9 mouse cellular contexts compared by ENCODE assay signal in genomic region chr7:44465111-44465510, GRCm38 (mm10). TPM values are rescaled to one million over a fixed set of nuclear protein-coding genes. Genes with fewer than 3 reads are reported as not detected.
A peak's percentile ranks its signal among the peaks of the same experiment; 100 is the strongest.
DNase-seq lines count a peak whose midpoint lies in the region; ATAC-seq lines count a peak whose summit lies in the region.
"Had no signal": no experiment of that assay in that cellular context is flagged by ENCODE, and none has a peak within 500 bp of the region (broad histone marks: within the 10 kb centered on the region; RNA-seq: fewer than 3 reads in every experiment).

Aspdh (plus strand) TSS chr7:44465391.

- H3K4me3 ChIP-seq in neural tube, embryonic 14.5 days (ENCODE audit: low read depth, low read length), result no peak within 1 kb of the TSS
- H3K4me3 ChIP-seq: heart, adult 2 months had no signal

- H3K4me1 ChIP-seq in neural tube, embryonic 14.5 days (ENCODE audit: control insufficient read depth, insufficient read depth, low read length), result peaks cover 28% of the 10 kb centered on the region

- no peaks in the 10 kb centered on the region for H3K27me3 ChIP-seq in neural tube, embryonic 14.5 days (ENCODE audit: control insufficient read depth, insufficient read depth, low read length)

- H3K36me3 ChIP-seq in neural tube, embryonic 14.5 days (ENCODE audit: control insufficient read depth, insufficient read depth, low read length), result peaks cover 40% of the 10 kb centered on the region

- H3K4me2 ChIP-seq in neural tube, embryonic 14.5 days (ENCODE audit: low read depth, low read length), result no peak within 1 kb of the TSS

- H3K9ac ChIP-seq in neural tube, embryonic 14.5 days (replicated peaks; ENCODE audit: low read depth, low read length), result no peak within 1 kb of the TSS

- WGBS in neural tube, embryonic 14.5 days, result 53% methylated on average over 2 of the region's 2 CpGs

- peak; percentile 50 for DNase-seq in cerebellum, adult 11 months
- DNase-seq in cerebellum, adult 8-10 months, result no peak
- peak; percentile 19 for DNase-seq in right cerebral cortex, adult 18-20 months
- no peak for DNase-seq in right cerebral cortex, postnatal 14 days
- peak; percentile 19 to 45 for DNase-seq in layer of hippocampus, postnatal 10 days (ENCODE audit: low spot score in 2 of 2)
- no peak for DNase-seq in gastrocnemius, adult 18-20 months (ENCODE audit: low spot score)
- DNase-seq in gastrocnemius, postnatal 36 days, result no peak
- DNase-seq: heart, adult 2 months had no signal

- no peaks in the 10 kb centered on the region for H3K9me3 ChIP-seq in neural tube, embryonic 14.5 days (ENCODE audit: control insufficient read depth, low read length)

- peak within 1 kb of the TSS; percentile 60 for H3K27ac ChIP-seq in neural tube, embryonic 14.5 days (ENCODE audit: low read depth, low read length)
- H3K27ac ChIP-seq: heart, adult 2 months had no signal

- no peak for ATAC-seq in neural tube, embryonic 14.5 days (ENCODE audit: low read depth)

- intact Hi-C loops in gastrocnemius, postnatal 36 days (cut with DNase I), result no loop called here

RNA-seq across cellular contexts. Expression of gene Aspdh, which starts in this region (rescaled TPM):
- total RNA-seq in layer of hippocampus, postnatal 10 days (2021), result 10 to 100 TPM; 13.0 to 16.5 TPM
- polyA plus RNA-seq in neural tube, embryonic 14.5 days (2014; fragmentation: Nextera tagmentation; extraction: Ambion mirVana), result 3.3 and 5.2 TPM in 2 replicates
- total RNA-seq in gastrocnemius, adult 18-20 months (2021), result not detected
- total RNA-seq in gastrocnemius, postnatal 36 days (2021), result not detected

Comparison
In these comparisons a context has a peak if more than half of its experiments do, and no peak if none do; other contexts are left out.
1. RNA of gene Aspdh (total RNA-seq): 13.0 to 16.5 TPM in layer of hippocampus, postnatal 10 days; not detected in gastrocnemius, adult 18-20 months and not detected in gastrocnemius, postnatal 36 days; every median in the first group is over 10 times any median in the second.
2. DNase-seq: peak in cerebellum, adult 11 months (single experiment), right cerebral cortex, adult 18-20 months (single experiment) and layer of hippocampus, postnatal 10 days (2 of 2); none in cerebellum, adult 8-10 months (single experiment), right cerebral cortex, postnatal 14 days (single experiment), gastrocnemius, adult 18-20 months (single experiment) and gastrocnemius, postnatal 36 days (0 of 2).